Mouse (Mus musculus) thymus, adult 2 months (tissue): ENCODE measurements around the gene Kctd7. TPM values are rescaled to one million over a fixed set of nuclear protein-coding genes. Genes with fewer than 3 reads are reported as not detected.
A peak's percentile ranks its signal among the peaks of the same experiment; 100 is the strongest.

Source experiments
- DNase-seq: peaks from one replicate; pipeline ENCODE4 v3.0.0; 2021
- H3K27ac ChIP-seq: fragments of 200-500 bp; 2 replicates; pipeline ENCODE4 v1.5.1; 2012; ENCODE audit warnings: low read length, control low read depth; ENCODE audit not compliant: control insufficient read depth, insufficient read depth
- H3K27me3 ChIP-seq: fragments of 200-500 bp; 2 replicates; pipeline ENCODE4 v1.6.1; 2012; ENCODE audit warnings: mild to moderate bottlenecking, low read length, moderate library complexity, mixed read lengths; ENCODE audit not compliant: control insufficient read depth, insufficient read depth
- H3K36me3 ChIP-seq: fragments of 200-500 bp; 2 replicates; pipeline ENCODE4 v1.6.1; 2012; ENCODE audit warnings: mild to moderate bottlenecking, low read length, moderate library complexity; ENCODE audit not compliant: control insufficient read depth, insufficient read depth
- H3K4me1 ChIP-seq: fragments of 200-500 bp; replicated peaks from 2 replicates; pipeline ENCODE4 v1.6.1; 2012; ENCODE audit warnings: low read length; ENCODE audit not compliant: control insufficient read depth, insufficient read depth
- H3K4me3 ChIP-seq: fragments of 200-500 bp; 2 replicates; pipeline ENCODE4 v1.5.1; 2012; ENCODE audit warnings: mild to moderate bottlenecking, low read length, control low read depth, moderate library complexity; ENCODE audit not compliant: control insufficient read depth, insufficient read depth
- CTCF ChIP-seq: fragments of 200-500 bp; IDR thresholded peaks from 2 replicates; pipeline ENCODE4 v1.5.1; 2012; ENCODE audit warnings: mild to moderate bottlenecking, control low read depth, low read length, moderate library complexity, borderline replicate concordance; ENCODE audit not compliant: control insufficient read depth, poor library complexity, insufficient read depth; ENCODE audit errors: extremely low read depth
- POLR2A ChIP-seq: fragments of 200-500 bp; IDR thresholded peaks from 2 replicates; pipeline ENCODE4 v1.6.1; 2012; ENCODE audit warnings: mild to moderate bottlenecking, low read length, control low read depth, moderate library complexity; ENCODE audit not compliant: control insufficient read depth, poor library complexity, insufficient read depth; ENCODE audit errors: extremely low read depth
- WGBS: fragments of 180-500 bp; shearing (Covaris S2); methylation state at CpG from one replicate; pipeline ENCODE4 v1.1.7; 2018; 5-methylcytosine and 5-hydroxymethylcytosine counted together
- polyA plus RNA-seq: library from polyadenylated mRNA; depleted of rRNA; stranded (reverse); fragments of >200 nt; gene quantifications from 2 replicates; pipeline ENCODE4 v1.2.3, GENCODE M21; 2012

The Kctd7 gene
- polyA plus RNA-seq, 1 experiment = 6.9 TPM

DNA sequence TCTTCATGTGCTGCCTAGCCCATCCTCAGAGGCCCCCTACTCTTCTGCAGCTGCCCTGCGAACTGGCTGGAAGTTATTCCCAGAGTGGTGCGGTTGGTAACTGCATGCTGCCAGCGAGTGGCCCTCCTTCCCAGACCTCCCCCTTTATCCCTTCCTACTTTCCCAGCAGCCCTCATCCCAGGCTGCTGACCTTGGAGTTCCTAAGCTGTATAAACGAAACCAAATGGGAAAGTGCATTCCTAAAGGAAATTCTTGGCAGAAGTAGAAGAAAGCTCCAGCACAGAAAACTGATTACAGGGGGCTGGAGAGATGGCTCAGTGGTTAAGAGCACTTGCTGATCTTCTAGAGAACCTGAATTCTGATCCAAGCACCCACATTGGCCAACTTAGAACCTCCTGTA, 2.6 kb upstream of the Kctd7 start:
- TF ChIP-seq POLR2A (no peak), CTCF (no peak)
- peaks cover 10% of the 10 kb centered on the region for H3K4me1 ChIP-seq
- H3K4me3 ChIP-seq = no peak overlapping the region
- no peak overlapping the region for H3K27ac ChIP-seq
- H3K36me3 ChIP-seq = no peaks in the 10 kb centered on the region
- 91% methylated on average over 4 of the region's 4 CpGs for WGBS
- no peak for DNase-seq
- no peaks in the 10 kb centered on the region for H3K27me3 ChIP-seq

DNA sequence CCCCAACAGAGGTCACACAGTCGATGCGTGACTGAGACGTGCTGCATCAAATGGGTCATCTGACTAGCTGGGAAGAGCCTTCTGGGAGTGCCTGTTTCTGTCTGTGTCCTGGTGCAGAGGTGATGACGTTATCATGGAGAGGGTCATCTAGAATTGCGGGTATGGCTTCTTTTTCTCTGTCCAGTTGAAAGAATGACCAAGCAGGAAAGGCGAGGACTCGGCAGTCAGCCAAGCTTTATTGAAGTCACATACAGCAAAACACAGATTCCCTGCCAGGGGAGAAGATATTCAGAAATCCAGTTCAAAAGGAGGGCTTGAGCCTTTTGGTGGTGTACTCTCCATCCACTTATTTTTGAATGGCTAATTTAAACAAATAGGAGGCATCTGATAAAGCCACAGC, 1.6 kb upstream of the Kctd7 start:
- Histone ChIP-seq H3K36me3 (no peaks in the 10 kb centered on the region), H3K27ac (no peak overlapping the region), H3K27me3 (no peaks in the 10 kb centered on the region), H3K4me3 (no peak overlapping the region), H3K4me1 (peaks cover 10% of the 10 kb centered on the region)
- DNase-seq = no peak
- TF ChIP-seq CTCF (no peak), POLR2A (no peak)
- WGBS = 94% methylated on average over 7 of the region's 7 CpGs

DNA sequence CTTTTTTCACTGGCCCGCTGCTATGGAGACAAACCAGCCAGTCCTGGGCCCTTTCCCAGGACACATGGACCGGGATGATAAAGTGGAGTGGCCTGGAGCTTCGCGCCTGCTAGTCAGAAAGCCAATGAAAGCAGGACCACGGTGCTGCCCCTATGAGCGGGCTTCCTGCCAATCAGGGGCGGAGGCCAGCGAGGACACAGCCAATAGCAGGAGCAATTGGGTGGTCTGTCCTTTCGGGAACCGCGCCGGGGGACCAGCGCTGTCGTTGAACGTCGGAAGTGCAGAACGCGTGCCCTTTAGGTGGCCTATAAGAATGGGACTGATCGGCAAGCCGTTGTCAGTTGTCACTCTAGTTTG, 706 bp upstream of the Kctd7 start:
- 5% methylated on average over 20 of the region's 20 CpGs for WGBS
- Histone ChIP-seq H3K27ac (no peak overlapping the region), H3K4me3 (peak overlapping the region; percentile 57), H3K27me3 (no peaks in the 10 kb centered on the region), H3K4me1 (peaks cover 10% of the 10 kb centered on the region), H3K36me3 (no peaks in the 10 kb centered on the region)
- TF ChIP-seq POLR2A (no peak), CTCF (no peak)
- DNase-seq = peak; percentile 50

DNA sequence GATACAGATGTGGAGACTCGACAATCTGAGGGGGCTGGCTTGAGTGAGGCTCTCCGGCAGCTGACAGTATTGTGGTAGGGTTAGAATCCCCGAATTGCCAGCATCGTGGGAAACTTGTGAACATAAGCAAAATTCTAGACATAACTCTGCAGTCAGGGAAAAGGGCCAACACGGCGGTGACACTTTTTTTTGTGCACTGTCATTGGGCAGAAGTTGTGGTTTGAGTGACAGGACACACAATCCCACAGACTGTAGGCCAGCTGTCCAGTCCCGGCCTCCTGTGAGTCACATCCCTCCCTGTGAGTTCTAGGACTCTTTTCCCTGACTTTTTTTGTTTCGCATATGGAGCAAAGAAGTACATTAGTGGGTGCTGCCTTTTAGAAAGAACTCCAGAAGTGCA, 1.3 kb downstream of the Kctd7 start:
- Histone ChIP-seq H3K4me1 (peaks cover 10% of the 10 kb centered on the region), H3K36me3 (no peaks in the 10 kb centered on the region), H3K4me3 (no peak overlapping the region), H3K27ac (no peak overlapping the region), H3K27me3 (no peaks in the 10 kb centered on the region)
- no peak for DNase-seq
- 73% methylated on average over 8 of the region's 8 CpGs for WGBS
- TF ChIP-seq CTCF = no peak
- no peak for TF ChIP-seq POLR2A

DNA sequence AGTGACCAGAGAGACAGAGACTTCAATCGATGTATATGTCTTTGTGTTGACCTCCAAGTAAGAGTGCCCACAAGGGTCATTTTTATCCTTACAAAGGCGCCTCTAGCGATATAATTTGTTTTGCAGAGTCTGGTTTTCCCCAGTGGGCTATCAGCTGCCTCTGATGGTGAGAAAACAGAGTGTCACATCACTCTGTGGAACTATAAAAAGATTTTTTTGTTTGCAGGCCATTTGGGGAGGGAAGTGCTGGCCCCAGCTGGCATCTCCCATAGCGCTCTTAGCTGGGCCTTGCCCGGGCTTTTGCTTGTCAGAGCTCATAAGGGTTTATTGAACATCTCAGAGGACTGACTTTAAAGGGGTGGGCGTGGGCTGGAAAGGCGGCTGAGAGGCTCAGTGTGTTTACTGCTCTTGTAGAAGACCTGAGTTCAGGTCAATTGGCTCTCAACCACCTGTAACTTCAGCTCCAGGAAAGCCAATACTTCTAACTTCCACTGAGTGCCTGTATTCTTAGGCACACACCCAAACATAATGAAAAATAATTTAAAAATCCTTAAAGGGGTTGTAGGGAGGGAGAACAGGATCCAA, 5.2 kb downstream of the Kctd7 start:
- WGBS = 96% methylated on average over 7 of the region's 7 CpGs
- H3K36me3 ChIP-seq = no peaks in the 10 kb centered on the region
- no peak for DNase-seq

DNA sequence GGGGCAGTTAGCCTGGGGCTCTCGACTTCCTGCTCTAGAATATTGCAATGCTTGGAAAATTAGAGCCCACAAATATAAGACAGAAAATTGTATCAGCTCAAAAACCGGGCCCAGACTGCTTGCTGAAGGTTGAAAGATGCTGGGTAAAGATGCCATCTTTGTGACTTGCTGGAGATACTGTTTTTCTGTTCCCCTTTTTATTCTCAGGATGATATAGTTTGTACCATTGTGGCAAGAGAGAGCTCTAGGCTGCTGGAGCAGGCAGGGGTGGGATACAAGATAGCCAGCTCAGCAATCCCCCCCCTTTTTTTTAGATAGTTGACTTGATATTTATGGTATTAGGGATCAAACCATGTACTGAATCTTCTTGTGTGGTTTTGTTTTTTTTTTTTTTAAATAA, 9.6 kb downstream of the Kctd7 start:
- H3K36me3 ChIP-seq = no peaks in the 10 kb centered on the region
- no peak overlapping the region for H3K4me3 ChIP-seq
- no peaks in the 10 kb centered on the region for H3K27me3 ChIP-seq
- no peaks in the 10 kb centered on the region for H3K4me1 ChIP-seq
- WGBS = 89% methylated on average over 2 of the region's 2 CpGs
- no peak overlapping the region for H3K27ac ChIP-seq
- TF ChIP-seq CTCF (no peak), POLR2A (no peak)
- no peak for DNase-seq

More for the DNA sequence above, 5.2 kb downstream of the Kctd7 start:
- TF ChIP-seq POLR2A (no peak), CTCF (no peak)
- Histone ChIP-seq H3K4me1 (peaks cover 3% of the 10 kb centered on the region; the same call in 1 of the 2 replicates), H3K4me3 (no peak overlapping the region), H3K27me3 (no peaks in the 10 kb centered on the region), H3K27ac (no peak overlapping the region)

DNA sequence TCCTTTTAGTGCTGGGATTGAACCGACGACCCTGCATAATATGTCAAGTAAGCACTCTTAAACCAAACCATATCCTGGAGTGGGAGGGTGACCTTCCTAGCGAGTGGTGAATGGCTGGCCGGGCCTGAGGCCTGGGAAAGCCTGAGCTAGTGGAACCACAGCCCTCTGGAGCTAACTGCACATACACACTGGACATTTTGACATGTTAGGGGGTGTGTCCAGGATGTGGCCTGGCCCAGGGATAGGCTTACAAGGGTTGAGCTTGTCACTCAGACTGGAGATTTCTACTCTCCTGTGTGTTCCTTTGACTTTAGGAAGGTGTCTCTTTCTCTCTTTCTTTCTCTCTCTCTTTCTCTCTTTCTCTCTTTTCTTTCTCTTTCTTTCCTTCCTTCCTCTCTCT, 13.9 kb downstream of the Kctd7 start:
- no peak for DNase-seq
- H3K36me3 ChIP-seq = no peaks in the 10 kb centered on the region
- no peak overlapping the region for H3K4me3 ChIP-seq
- H3K4me1 ChIP-seq = no peaks in the 10 kb centered on the region
- WGBS = 90% methylated on average over 4 of the region's 4 CpGs
- no peaks in the 10 kb centered on the region for H3K27me3 ChIP-seq
- TF ChIP-seq CTCF (no peak), POLR2A (no peak)
- H3K27ac ChIP-seq = no peak overlapping the region
